Mouse (Mus musculus) forebrain, embryonic 10.5 days (tissue): Measurements from ENCODE around the gene Padi2. TPM values are rescaled to one million over a fixed set of nuclear protein-coding genes. Genes with fewer than 3 reads are reported as not detected.

Experiments used
- DNase-seq: peaks from one replicate; pipeline ENCODE4 v3.0.0-alpha.2; 2017; ENCODE audit warnings: low spot score; ENCODE audit errors: extremely low spot score
- H3K27ac ChIP-seq: fragments of 300-500 bp; sonication (generic); 2 replicates; pipeline ENCODE4 v1.5.1; 2016; ENCODE audit warnings: mild to moderate bottlenecking
- H3K27me3 ChIP-seq: fragments of 300-500 bp; sonication (generic); 2 replicates; pipeline ENCODE4 v1.6.1; 2016; ENCODE audit warnings: mild to moderate bottlenecking; ENCODE audit not compliant: poor library complexity, severe bottlenecking
- H3K36me3 ChIP-seq: fragments of 300-500 bp; sonication (generic); replicated peaks from 2 replicates; pipeline ENCODE4 v1.6.1; 2016; ENCODE audit warnings: mild to moderate bottlenecking, moderate library complexity
- H3K4me1 ChIP-seq: fragments of 300-500 bp; sonication (generic); 2 replicates; pipeline ENCODE4 v1.6.1; 2016
- H3K4me3 ChIP-seq: fragments of 300-500 bp; sonication (generic); 2 replicates; pipeline ENCODE4 v1.5.1; 2016; ENCODE audit warnings: mild to moderate bottlenecking, moderate library complexity
- H3K9me3 ChIP-seq: fragments of 300-500 bp; sonication (generic); 2 replicates; pipeline ENCODE4 v1.6.1; 2016; ENCODE audit warnings: mild to moderate bottlenecking, moderate library complexity
- WGBS: fragments of 180-500 bp; shearing (Covaris S2); methylation state at CpG from one replicate; pipeline ENCODE4 v1.1.7; 2016; 5-methylcytosine and 5-hydroxymethylcytosine counted together
- polyA plus RNA-seq: library from polyadenylated mRNA; unstranded; fragments of >200 nt; fragmentation: Nextera tagmentation; extraction: Ambion mirVana; gene quantifications from 2 replicates; pipeline ENCODE4 v1.2.1, GENCODE M21; 2016

Padi2 gene
- polyA plus RNA-seq, 1 experiment from 2014 or later, result 0.66 TPM

DNA sequence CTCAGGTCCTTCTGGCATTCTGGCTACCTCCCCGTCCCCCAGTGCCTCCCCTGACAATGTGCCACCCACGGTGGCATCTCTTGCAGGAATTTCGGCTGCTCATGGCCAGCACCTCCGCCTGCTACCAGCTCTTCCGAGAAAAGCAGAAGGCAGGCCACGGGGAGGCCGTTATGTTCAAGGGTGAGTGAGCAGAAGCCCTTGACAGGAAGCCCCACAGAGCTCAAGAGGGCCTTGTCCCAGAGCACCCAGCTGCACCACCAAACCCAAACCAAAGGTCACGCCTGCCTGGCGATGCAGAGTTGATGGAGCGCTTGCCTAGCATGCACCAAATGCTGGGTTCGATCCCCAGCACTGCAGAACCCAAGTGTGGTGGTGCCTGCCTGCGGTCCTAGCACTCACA is 38.2 kb downstream of the Padi2 start:
- Histone ChIP-seq H3K9me3 (peaks cover 10% of the 10 kb centered on the region), H3K4me3 (no peak overlapping the region), H3K4me1 (peaks cover 2% of the 10 kb centered on the region; the same call in 1 of the 2 replicates), H3K27ac (no peak overlapping the region), H3K27me3 (no peaks in the 10 kb centered on the region), H3K36me3 (no peaks in the 10 kb centered on the region)
- no peak for DNase-seq
- 89% methylated on average over 12 of the region's 12 CpGs for WGBS

GRCm38 (mm10) chr4:140944961-140945442 is 38.9 kb downstream of the Padi2 start:
- H3K27ac ChIP-seq, result no peak overlapping the region
- H3K4me1 ChIP-seq, result peaks cover 2% of the 10 kb centered on the region; the same call in 1 of the 2 replicates
- H3K36me3 ChIP-seq, result no peaks in the 10 kb centered on the region
- no peak for DNase-seq
- H3K9me3 ChIP-seq, result peaks cover 10% of the 10 kb centered on the region
- H3K27me3 ChIP-seq, result no peaks in the 10 kb centered on the region
- 91% methylated on average over 5 of the region's 5 CpGs for WGBS
- H3K4me3 ChIP-seq, result no peak overlapping the region

DNA sequence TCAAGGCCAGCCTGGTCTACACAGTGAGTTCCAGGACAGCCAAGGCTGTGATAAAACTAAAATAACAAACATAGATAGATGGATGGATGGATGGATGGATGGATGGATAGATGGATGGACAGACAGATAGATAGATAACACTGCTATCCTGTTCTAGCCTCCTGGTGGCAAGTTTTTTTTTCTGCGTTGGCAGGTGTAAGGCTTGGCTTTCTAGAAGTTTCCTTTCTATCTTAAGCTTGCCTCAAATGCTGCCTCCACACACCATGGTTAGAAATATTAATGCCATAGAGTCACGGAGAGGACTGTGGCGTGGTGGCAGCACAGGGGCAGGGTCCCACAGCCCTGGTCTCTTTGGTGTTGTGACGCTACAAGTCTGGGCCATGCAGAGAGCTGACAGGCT is 39.4 kb downstream of the Padi2 start:
- no peaks in the 10 kb centered on the region for H3K36me3 ChIP-seq
- WGBS, result 92% methylated on average over 4 of the region's 4 CpGs
- no peak overlapping the region for H3K4me3 ChIP-seq
- no peak overlapping the region for H3K27ac ChIP-seq
- DNase-seq, result no peak
- peaks cover 2% of the 10 kb centered on the region; the same call in 1 of the 2 replicates for H3K4me1 ChIP-seq
- H3K9me3 ChIP-seq, result peaks cover 10% of the 10 kb centered on the region
- H3K27me3 ChIP-seq, result no peaks in the 10 kb centered on the region

DNA sequence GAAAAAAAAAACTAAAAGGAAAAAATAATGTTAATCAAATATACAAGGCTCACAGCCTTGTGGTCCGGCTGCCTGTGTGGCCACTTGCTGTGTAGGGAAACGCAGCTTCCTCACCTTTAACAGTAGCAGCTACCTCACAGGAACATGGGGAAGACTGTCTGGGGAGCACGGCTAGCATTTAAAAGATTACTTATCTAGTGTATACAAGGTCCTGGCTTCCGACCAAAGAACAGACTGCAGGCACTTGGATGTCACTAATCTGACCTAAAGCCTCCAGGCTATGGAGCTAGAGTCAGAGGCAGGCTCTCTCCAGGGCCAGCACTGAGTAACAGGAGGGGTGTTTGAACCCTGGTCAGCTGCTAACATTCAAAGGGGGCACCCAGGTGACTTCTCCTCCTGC is 39.9 kb downstream of the Padi2 start:
- no peak for DNase-seq
- H3K36me3 ChIP-seq, result no peaks in the 10 kb centered on the region
- peaks cover 2% of the 10 kb centered on the region; the same call in 1 of the 2 replicates for H3K4me1 ChIP-seq
- H3K27ac ChIP-seq, result no peak overlapping the region
- no peak overlapping the region for H3K4me3 ChIP-seq
- WGBS, result 84% methylated on average over 4 of the region's 4 CpGs
- no peaks in the 10 kb centered on the region for H3K27me3 ChIP-seq
- peaks cover 10% of the 10 kb centered on the region for H3K9me3 ChIP-seq

- no peaks in the 10 kb centered on the region for H3K36me3 ChIP-seq
- H3K27me3 ChIP-seq, result no peaks in the 10 kb centered on the region
- peaks cover 10% of the 10 kb centered on the region for H3K9me3 ChIP-seq
- H3K4me1 ChIP-seq, result peaks cover 2% of the 10 kb centered on the region; the same call in 1 of the 2 replicates
- DNase-seq, result no peak
- no peak overlapping the region for H3K4me3 ChIP-seq
- H3K27ac ChIP-seq, result no peak overlapping the region
- 84% methylated on average over 14 of the region's 14 CpGs for WGBS
Observed at GRCm38 (mm10) chr4:140946580-140947205, 40.5 kb downstream of the Padi2 start.

DNA sequence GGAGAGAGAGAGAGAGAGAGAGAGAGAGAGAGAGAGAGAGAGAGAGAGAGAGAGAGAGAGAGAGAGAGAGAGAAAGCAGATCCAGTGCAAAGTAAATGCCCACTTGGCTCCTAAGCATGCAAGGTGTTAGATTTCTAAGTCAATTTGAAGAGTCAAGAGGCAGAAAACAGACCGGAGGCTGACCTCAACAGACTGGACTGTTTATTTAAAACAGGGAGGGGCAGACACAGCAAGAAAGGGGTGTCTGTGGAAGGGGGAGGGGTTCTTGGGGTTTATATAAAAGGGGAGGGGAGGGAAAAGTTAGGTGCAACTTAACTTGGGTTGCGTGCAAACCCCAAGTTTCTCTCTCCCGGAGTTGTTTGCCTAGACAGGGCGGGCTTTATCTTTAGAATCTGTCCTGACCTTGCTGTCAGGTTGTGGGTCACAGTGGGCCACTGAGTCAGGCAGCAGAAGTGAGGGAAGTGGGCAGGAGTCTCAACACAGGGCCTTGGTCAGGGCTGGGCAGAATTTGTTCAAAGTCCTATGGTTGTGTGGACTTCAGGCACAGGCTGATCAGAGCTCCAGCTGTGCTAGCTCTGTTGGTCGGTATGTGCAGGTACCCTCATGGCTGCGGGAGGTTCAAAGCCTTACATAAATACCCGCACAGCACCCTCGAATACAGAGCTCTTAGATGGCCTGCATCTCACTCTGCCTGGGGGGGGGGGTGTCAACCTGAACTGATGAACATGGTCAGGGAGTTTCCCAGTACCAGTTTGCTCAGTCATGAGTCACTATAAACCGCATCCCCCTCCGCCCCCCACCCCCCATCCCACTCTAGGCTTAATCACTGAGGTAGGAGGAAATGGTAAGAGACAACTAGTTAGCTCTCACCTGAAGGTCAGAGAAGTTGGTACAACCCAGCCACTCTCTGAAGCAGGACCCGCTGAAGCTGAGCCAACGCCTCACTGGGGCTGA is 41.6 kb downstream of the Padi2 start:
- DNase-seq, result no peak
- no peaks in the 10 kb centered on the region for H3K36me3 ChIP-seq
- peaks cover 2% of the 10 kb centered on the region; the same call in 1 of the 2 replicates for H3K4me1 ChIP-seq
- no peaks in the 10 kb centered on the region for H3K27me3 ChIP-seq
- 86% methylated on average over 12 of the region's 12 CpGs for WGBS
- H3K4me3 ChIP-seq, result no peak overlapping the region
- H3K9me3 ChIP-seq, result peaks cover 10% of the 10 kb centered on the region
- no peak overlapping the region for H3K27ac ChIP-seq

GRCm38 (mm10) chr4:140948481-140948880 is 42.3 kb downstream of the Padi2 start:
- H3K36me3 ChIP-seq, result no peaks in the 10 kb centered on the region
- DNase-seq, result no peak
- H3K27me3 ChIP-seq, result no peaks in the 10 kb centered on the region
- H3K9me3 ChIP-seq, result peaks cover 10% of the 10 kb centered on the region
- 91% methylated on average over 6 of the region's 6 CpGs for WGBS
- H3K27ac ChIP-seq, result no peak overlapping the region
- H3K4me3 ChIP-seq, result no peak overlapping the region
- peaks cover 2% of the 10 kb centered on the region; the same call in 1 of the 2 replicates for H3K4me1 ChIP-seq

GRCm38 (mm10) chr4:140949052-140949451 is 42.9 kb downstream of the Padi2 start:
- H3K9me3 ChIP-seq, result peaks cover 7% of the 10 kb centered on the region
- H3K4me1 ChIP-seq, result peaks cover 2% of the 10 kb centered on the region; the same call in 1 of the 2 replicates
- no peaks in the 10 kb centered on the region for H3K36me3 ChIP-seq
- DNase-seq, result no peak
- no peaks in the 10 kb centered on the region for H3K27me3 ChIP-seq
- H3K27ac ChIP-seq, result no peak overlapping the region
- WGBS, result 79% methylated on average over 8 of the region's 8 CpGs
- no peak overlapping the region for H3K4me3 ChIP-seq

DNA sequence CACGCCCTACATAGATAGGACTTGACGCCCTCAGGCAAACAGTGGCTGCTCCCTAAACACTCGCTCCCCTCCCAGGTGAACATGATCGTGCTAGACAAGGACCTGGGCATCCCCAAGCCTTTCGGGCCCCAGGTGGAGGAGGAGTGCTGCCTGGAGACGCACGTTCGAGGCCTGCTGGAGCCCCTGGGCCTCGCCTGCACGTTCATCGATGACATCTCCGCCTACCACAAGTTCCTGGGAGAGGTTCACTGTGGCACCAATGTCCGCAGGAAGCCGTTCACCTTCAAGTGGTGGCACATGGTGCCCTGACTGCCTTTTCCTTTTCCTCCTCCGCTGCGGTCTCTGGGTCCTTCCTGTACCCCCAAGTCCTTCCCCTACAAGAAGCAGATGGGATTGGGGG is 43.5 kb downstream of the Padi2 start:
- DNase-seq, result no peak
- no peaks in the 10 kb centered on the region for H3K36me3 ChIP-seq
- WGBS, result 91% methylated on average over 16 of the region's 16 CpGs
- H3K27ac ChIP-seq, result no peak overlapping the region
- H3K9me3 ChIP-seq, result peaks cover 1% of the 10 kb centered on the region; the same call in 1 of the 2 replicates
- no peaks in the 10 kb centered on the region for H3K27me3 ChIP-seq
- H3K4me1 ChIP-seq, result peaks cover 2% of the 10 kb centered on the region; the same call in 1 of the 2 replicates
- H3K4me3 ChIP-seq, result no peak overlapping the region

GRCm38 (mm10) chr4:140950574-140950973 is 44.4 kb downstream of the Padi2 start:
- WGBS, result 91% methylated on average over 3 of the region's 3 CpGs
- no peaks in the 10 kb centered on the region for H3K9me3 ChIP-seq
- no peaks in the 10 kb centered on the region for H3K27me3 ChIP-seq
- DNase-seq, result no peak
- no peak overlapping the region for H3K27ac ChIP-seq
- H3K36me3 ChIP-seq, result no peaks in the 10 kb centered on the region
- H3K4me3 ChIP-seq, result no peak overlapping the region
- peaks cover 2% of the 10 kb centered on the region; the same call in 1 of the 2 replicates for H3K4me1 ChIP-seq

DNA sequence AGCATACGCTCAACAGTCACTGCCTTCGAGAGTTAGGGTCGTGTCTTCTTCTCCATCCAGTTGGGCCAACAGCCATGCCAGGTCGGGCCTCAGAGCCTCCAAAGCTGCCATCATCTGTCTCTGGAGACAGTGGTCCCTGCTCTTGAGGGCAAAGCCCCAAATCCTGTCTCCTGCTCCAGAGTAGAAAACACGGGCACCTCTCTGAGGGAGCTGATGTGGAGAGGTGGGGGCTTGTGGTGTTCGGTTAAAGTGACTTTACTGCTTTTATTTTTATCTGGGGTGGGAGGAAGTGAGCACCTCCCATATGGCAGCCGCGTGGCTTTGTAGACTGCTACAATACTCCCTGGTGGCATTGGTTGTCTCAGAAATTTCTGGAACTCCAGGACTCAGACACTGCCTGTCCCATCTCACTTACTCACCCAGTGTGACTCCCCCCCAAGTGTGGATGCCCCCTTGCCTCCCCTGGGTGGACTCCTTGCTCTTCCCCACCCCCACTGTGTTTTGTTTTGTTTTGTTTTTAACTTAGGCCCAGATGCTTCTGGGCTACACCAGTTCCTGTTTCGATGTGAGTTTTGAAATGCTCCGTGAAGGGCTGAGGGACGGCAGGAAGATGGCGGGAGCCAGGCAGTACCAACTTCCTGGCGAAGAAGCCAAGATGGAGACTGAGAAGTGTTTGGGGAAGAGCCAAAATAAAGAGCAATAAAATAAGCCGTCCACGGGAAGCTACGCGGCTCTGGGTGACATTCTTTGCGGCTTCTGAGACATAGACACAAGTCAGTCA is 45.9 kb downstream of the Padi2 start:
- no peak for DNase-seq
- 92% methylated on average over 18 of the region's 18 CpGs for WGBS
- H3K9me3 ChIP-seq, result no peaks in the 10 kb centered on the region
- H3K27ac ChIP-seq, result 0 out of 2 replicates have a peak overlapping the region, but pooled peaks have one; percentile 25
- peaks cover 9% of the 10 kb centered on the region for H3K4me1 ChIP-seq
- no peaks in the 10 kb centered on the region for H3K36me3 ChIP-seq
- H3K4me3 ChIP-seq, result no peak overlapping the region
- H3K27me3 ChIP-seq, result peaks cover 5% of the 10 kb centered on the region; the same call in 1 of the 2 replicates

GRCm38 (mm10) chr4:140957131-140957702 is 51.1 kb downstream of the Padi2 start:
- Histone ChIP-seq H3K4me3 (peak overlapping the region; percentile 53), H3K27me3 (peaks cover 8% of the 10 kb centered on the region; the same call in 1 of the 2 replicates), H3K4me1 (peaks cover 41% of the 10 kb centered on the region), H3K9me3 (no peaks in the 10 kb centered on the region), H3K36me3 (no peaks in the 10 kb centered on the region), H3K27ac (peak overlapping the region; percentile 76)
- DNase-seq, result no peak
- WGBS, result 5% methylated on average over 17 of the region's 17 CpGs
